Mouse (Mus musculus) C2C12 (cell line): ENCODE data around the gene Iqgap1.

Experiments used
- CTCF ChIP-seq: IDR thresholded peaks from one replicate; pipeline ENCODE4 v1.5.1; 2011; ENCODE audit not compliant: control insufficient read depth, insufficient read depth, insufficient read length
- MYOG ChIP-seq: IDR thresholded peaks from one replicate; pipeline ENCODE4 v1.6.1; 2011; ENCODE audit not compliant: control insufficient read depth, insufficient read length; ENCODE audit errors: extremely low read depth

DNA sequence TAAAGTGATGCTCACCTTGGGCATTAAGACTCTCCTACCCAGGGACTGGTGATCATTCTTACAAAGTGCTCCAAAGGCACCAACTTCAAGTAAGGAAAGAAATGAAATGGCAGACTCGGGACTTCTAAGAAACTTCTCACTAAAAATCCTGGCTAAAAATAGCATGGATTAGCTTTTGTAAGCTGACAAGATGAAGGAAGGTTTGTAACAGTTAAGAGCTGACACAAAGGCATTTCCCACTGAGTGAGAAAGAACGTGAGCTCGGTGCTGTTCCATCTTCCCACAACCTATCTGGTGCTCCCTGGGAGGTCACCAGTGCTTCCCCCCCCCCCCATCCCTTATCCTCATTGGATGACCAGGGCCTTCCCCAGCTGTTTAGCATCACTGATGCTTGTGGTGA is 80.0 kb downstream of the Iqgap1 start:
- TF ChIP-seq CTCF, result no peak
- no peak for TF ChIP-seq MYOG
